ENCODE assay signal across 9 mouse cellular contexts in the genomic region with DNA sequence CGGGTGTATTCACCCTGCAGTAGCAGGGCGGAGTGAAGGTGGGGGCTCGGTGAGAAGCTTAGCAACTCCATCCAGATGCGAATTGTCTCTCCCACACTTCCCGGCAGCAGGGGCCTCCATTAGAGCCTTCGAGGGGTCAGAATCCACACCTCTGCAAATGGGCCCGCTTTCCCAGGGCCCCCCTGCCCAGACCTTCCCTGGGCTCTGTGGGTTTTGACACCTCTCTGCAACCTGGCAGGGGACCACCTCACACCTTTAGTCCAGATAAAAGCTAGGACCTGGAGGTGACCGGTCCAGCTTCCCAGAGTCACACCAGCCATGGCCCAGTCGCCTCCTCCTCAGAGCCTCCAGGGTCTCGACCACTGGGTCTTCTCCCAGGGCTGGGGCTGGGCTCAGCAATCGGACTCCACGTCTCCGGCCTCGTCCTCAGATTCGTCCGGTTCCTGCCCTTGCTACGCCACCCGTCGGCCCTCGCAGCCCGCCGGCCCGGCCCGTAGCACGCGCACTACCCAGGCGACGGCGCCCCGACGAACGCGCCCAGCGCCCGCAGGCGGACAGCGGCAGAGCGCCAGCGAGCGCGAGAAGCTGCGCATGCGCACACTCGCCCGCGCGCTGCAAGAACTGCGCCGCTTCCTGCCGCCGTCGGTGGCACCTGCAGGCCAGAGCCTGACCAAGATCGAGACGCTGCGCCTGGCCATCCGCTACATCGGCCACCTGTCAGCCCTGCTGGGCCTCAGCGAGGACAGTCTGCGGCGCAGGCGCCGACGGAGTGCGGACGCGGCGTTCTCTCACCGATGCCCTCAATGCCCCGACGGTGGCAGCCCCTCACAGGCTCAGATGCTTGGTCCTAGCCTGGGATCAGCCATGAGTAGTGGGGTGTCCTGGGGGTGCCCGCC. TPM values are rescaled to one million over a fixed set of nuclear protein-coding genes. Genes with fewer than 3 reads are reported as not detected.
A peak's percentile ranks its signal among the peaks of the same experiment; 100 is the strongest.
DNase-seq lines count a peak whose midpoint lies in the region; ATAC-seq and TF ChIP-seq lines count a peak whose summit lies in the region.
"Had no signal": no experiment of that assay in that cellular context is flagged by ENCODE, and none has a peak within 500 bp of the region (broad histone marks: within the 10 kb centered on the region; RNA-seq: fewer than 3 reads in every experiment).

A gene (plus strand): TSS at position 117 of the 896 bp plus-strand sequence.

- 22% methylated on average over 71 of the region's 71 CpGs for WGBS in forebrain, embryonic 12.5 days
- 10% methylated on average over 71 of the region's 71 CpGs for WGBS in liver, embryonic 14.5 days (ENCODE audit: insufficient replicate concordance)

- H3K4me3 ChIP-seq in forebrain, embryonic 12.5 days (replicated peaks): peak within 1 kb of the TSS; percentile 40
- 0 out of 4 replicates have a peak within 1 kb of the TSS, but pooled peaks of 1 of the 2 experiments have one; percentile 6 for H3K4me3 ChIP-seq in liver, embryonic 14.5 days (ENCODE audit: insufficient read depth in 1 of 2, low read depth in 2 of 2, low read length in 2 of 2)

- peak within 1 kb of the TSS; percentile 58 for H3K4me2 ChIP-seq in forebrain, embryonic 12.5 days
- peak within 1 kb of the TSS; percentile 40 for H3K4me2 ChIP-seq in liver, embryonic 14.5 days (ENCODE audit: low read depth)

- peak; percentile 84 for ATAC-seq in forebrain, embryonic 12.5 days (ENCODE audit: low FRiP score)
- ATAC-seq in liver, embryonic 14.5 days (ENCODE audit: insufficient read depth): peak; percentile 31; the same call in 1 of the 2 replicates

- TF ChIP-seq CTCF in liver, embryonic 14.5 days (IDR thresholded peaks at IDR 0.05; ENCODE audit: low read depth): 0 out of 2 replicates have a peak, but pooled peaks have one; percentile 6

- DNase-seq in heart, adult 11 months: peak; percentile 95
- DNase-seq in heart, adult 8-10 months (ENCODE audit: low spot score): no peak
- DNase-seq in heart, postnatal 10 days: peak; percentile 75 to 81
- peak; percentile 86 for DNase-seq in kidney, postnatal 14 days
- peak; percentile 20 to 23 (median 22) for DNase-seq in liver, embryonic 14.5 days (ENCODE audit: low read depth in 3 of 3, low spot score in 3 of 3)
- peak; percentile 79 for DNase-seq in neural tube, embryonic 10.5 days (ENCODE audit: extremely low spot score, low spot score)
- DNase-seq in spleen, postnatal 4 days (ENCODE audit: low spot score in 2 of 2): peak; percentile 57 to 85

- H3K4me1 ChIP-seq in forebrain, embryonic 12.5 days: peaks cover 6% of the 10 kb centered on the region; the same call in 1 of the 2 replicates
- H3K4me1 ChIP-seq in liver, embryonic 14.5 days (replicated peaks; ENCODE audit: control insufficient read depth in 2 of 2, insufficient read depth in 2 of 2, low read length in 1 of 2): no peaks in the 10 kb centered on the region

- no peaks in the 10 kb centered on the region for H3K36me3 ChIP-seq in forebrain, embryonic 12.5 days (replicated peaks)
- no peaks in the 10 kb centered on the region for H3K36me3 ChIP-seq in liver, embryonic 14.5 days (replicated peaks; ENCODE audit: control insufficient read depth, insufficient read depth, low read depth)

- H3K9me3 ChIP-seq in forebrain, embryonic 12.5 days: no peaks in the 10 kb centered on the region
- no peaks in the 10 kb centered on the region for H3K9me3 ChIP-seq in liver, embryonic 14.5 days (ENCODE audit: control insufficient read depth, low read length)

- peaks cover 28% of the 10 kb centered on the region for H3K27me3 ChIP-seq in forebrain, embryonic 12.5 days
- peaks cover 6% of the 10 kb centered on the region for H3K27me3 ChIP-seq in liver, embryonic 14.5 days (ENCODE audit: control insufficient read depth, insufficient read depth, low read length)

- peak within 1 kb of the TSS; percentile 63 for H3K9ac ChIP-seq in forebrain, embryonic 12.5 days
- no peak within 1 kb of the TSS for H3K9ac ChIP-seq in liver, embryonic 14.5 days (replicated peaks)

- intact Hi-C loops in heart, postnatal 10 days (cut with DNase I): no loop called here

- H3K27ac ChIP-seq in forebrain, embryonic 12.5 days: no peak within 1 kb of the TSS
- no peak within 1 kb of the TSS for H3K27ac ChIP-seq in liver, embryonic 14.5 days

- TF ChIP-seq EP300 in liver, embryonic 14.5 days (IDR thresholded peaks at IDR 0.05; ENCODE audit: low read depth): no peak

RNA-seq across cellular contexts. Expression of the gene that starts here (rescaled TPM):
- total RNA-seq in heart, adult 8-10 months (2022): under 1 TPM in 3 of 4 experiments, not detected in 1; 0.22 to 0.23 (median 0.22) TPM
- 0.46 and 0.75 TPM in 2 replicates for polyA plus RNA-seq in forebrain, embryonic 12.5 days (2016; fragmentation: Nextera tagmentation; extraction: Ambion mirVana)
- total RNA-seq in heart, postnatal 10 days (2021): under 1 TPM; 0.12 to 0.40 TPM
- 0.04 TPM in 1 of 2 replicates, not detected in the other for polyA plus RNA-seq in liver, embryonic 14.5 days (2012; rRNA removed)
- 0.06 TPM in 1 of 2 replicates, not detected in the other for polyA plus RNA-seq in liver, embryonic 14.5 days (2014; fragmentation: Nextera tagmentation; extraction: Ambion mirVana)
- total RNA-seq: CH12.LX had no signal

Comparison
In these comparisons a context has a peak if more than half of its experiments do, and no peak if none do; other contexts are left out.
1. Peak in ATAC-seq, H3K4me3 ChIP-seq, H3K9ac ChIP-seq and H3K4me2 ChIP-seq in forebrain, embryonic 12.5 days; RNA of the gene not detected or under 1 TPM.
2. Peak in DNase-seq in heart, postnatal 10 days; RNA of the gene not detected or under 1 TPM.
3. Peak in DNase-seq, ATAC-seq and H3K4me2 ChIP-seq in liver, embryonic 14.5 days; RNA of the gene not detected or under 1 TPM.